Mouse (Mus musculus): ENCODE results near the gene Ap2a2. TPM values are rescaled to one million over a fixed set of nuclear protein-coding genes. Genes with fewer than 3 reads are reported as not detected.
"Not testable (repeated sequence)": the region's sequence is repeated elsewhere in the genome, so short reads cannot be mapped to it uniquely, and the experiment has no call there.

Ap2a2 gene
- polyA plus RNA-seq, 1 experiment from 2014 or later: 67.6 TPM

DNA sequence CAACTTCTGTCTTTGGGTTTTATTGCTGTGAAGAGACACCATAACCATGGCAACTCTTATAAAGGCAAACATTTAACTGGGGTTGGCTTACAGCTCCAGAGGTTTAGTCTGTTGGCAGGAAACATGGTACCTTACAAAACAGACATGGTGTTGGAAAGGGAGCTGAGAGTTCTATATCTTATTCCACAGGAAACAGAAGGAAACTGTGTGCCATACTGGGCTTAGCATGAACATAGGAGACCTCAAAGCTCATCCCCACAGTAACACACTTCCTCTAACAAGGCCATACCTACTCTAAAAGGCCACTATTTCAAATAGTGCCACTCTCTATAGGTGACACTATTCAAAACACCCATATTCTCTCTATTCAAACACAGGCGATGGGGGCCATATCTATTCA, 16.5 kb downstream of the Ap2a2 start:
- H3K27me3 ChIP-seq: no peaks in the 10 kb centered on the region
- 73% methylated on average over 1 of the region's 1 CpGs for WGBS (ENCODE audit: insufficient replicate concordance)
- no peaks in the 10 kb centered on the region for H3K9me3 ChIP-seq (replicated peaks)
- H3K36me3 ChIP-seq (replicated peaks): peaks cover 2% of the 10 kb centered on the region; the same call in 1 of the 2 replicates
- ATAC-seq (ENCODE audit: insufficient read depth): no peak
- no peak overlapping the region for H3K9ac ChIP-seq
- peak overlapping the region; percentile 2; the same call in 1 of the 2 replicates for H3K4me2 ChIP-seq
- H3K27ac ChIP-seq (replicated peaks): peak overlapping the region; percentile 79
- H3K4me3 ChIP-seq (replicated peaks): no peak overlapping the region
- peaks cover 91% of the 10 kb centered on the region for H3K4me1 ChIP-seq (replicated peaks)

- Histone ChIP-seq H3K9ac (no peak overlapping the region), H3K4me1 (replicated peaks) (peaks cover 90% of the 10 kb centered on the region), H3K27me3 (no peaks in the 10 kb centered on the region), H3K4me2 (peak overlapping the region; percentile 2; the same call in 1 of the 2 replicates), H3K9me3 (replicated peaks) (no peaks in the 10 kb centered on the region), H3K27ac (replicated peaks) (peak overlapping the region; percentile 79), H3K4me3 (replicated peaks) (no peak overlapping the region), H3K36me3 (replicated peaks) (peaks cover 2% of the 10 kb centered on the region; the same call in 1 of the 2 replicates)
- no peak for ATAC-seq (ENCODE audit: insufficient read depth)
- WGBS (ENCODE audit: insufficient replicate concordance): 82% methylated on average over 2 of the region's 2 CpGs
Measured at GRCm38 (mm10) chr7:141578943-141579342, 17.0 kb downstream of the Ap2a2 start.

DNA sequence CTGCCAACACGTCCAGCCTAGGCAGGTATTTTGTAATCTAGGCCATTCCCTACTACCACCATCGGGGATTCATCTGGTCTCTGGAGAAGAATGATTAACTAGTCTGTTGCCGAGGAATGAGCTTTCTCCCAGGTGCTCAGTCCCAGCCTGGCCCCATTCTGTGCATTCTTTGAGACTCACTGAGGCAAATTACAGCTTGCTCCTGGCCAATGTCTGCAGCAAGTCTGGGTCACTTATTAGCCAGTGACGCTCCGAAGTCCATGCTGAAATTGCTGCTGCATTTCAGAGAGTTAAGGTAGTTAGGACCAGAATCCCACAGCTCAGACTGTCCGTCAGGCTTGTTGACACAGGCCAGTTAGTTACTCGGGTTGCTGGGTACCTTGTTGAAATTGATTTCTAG, 19.4 kb downstream of the Ap2a2 start:
- Histone ChIP-seq H3K4me1 (replicated peaks) (peaks cover 96% of the 10 kb centered on the region), H3K9ac (no peak overlapping the region), H3K9me3 (replicated peaks) (no peaks in the 10 kb centered on the region), H3K36me3 (replicated peaks) (peaks cover 2% of the 10 kb centered on the region; the same call in 1 of the 2 replicates), H3K4me2 (no peak overlapping the region; the same call in 1 of the 2 replicates), H3K27ac (replicated peaks) (peak overlapping the region; percentile 79), H3K4me3 (replicated peaks) (no peak overlapping the region), H3K27me3 (no peaks in the 10 kb centered on the region)
- 73% methylated on average over 7 of the region's 7 CpGs for WGBS (ENCODE audit: insufficient replicate concordance)
- ATAC-seq (ENCODE audit: insufficient read depth): peak; percentile 17

GRCm38 (mm10) chr7:141584048-141584841, 22.3 kb downstream of the Ap2a2 start:
- WGBS (ENCODE audit: insufficient replicate concordance): 73% methylated on average over 4 of the region's 5 CpGs
- H3K27me3 ChIP-seq: no peaks in the 10 kb centered on the region
- H3K4me1 ChIP-seq (replicated peaks): peaks cover 95% of the 10 kb centered on the region
- H3K36me3 ChIP-seq (replicated peaks): peaks cover 13% of the 10 kb centered on the region
- peak overlapping the region; percentile 65 for H3K4me2 ChIP-seq
- no peak overlapping the region; the same call in 1 of the 2 replicates for H3K9ac ChIP-seq
- H3K27ac ChIP-seq (replicated peaks): peak overlapping the region; percentile 95
- no peaks in the 10 kb centered on the region for H3K9me3 ChIP-seq (replicated peaks)
- ATAC-seq (ENCODE audit: insufficient read depth): no peak
- no peak overlapping the region for H3K4me3 ChIP-seq (replicated peaks)

DNA sequence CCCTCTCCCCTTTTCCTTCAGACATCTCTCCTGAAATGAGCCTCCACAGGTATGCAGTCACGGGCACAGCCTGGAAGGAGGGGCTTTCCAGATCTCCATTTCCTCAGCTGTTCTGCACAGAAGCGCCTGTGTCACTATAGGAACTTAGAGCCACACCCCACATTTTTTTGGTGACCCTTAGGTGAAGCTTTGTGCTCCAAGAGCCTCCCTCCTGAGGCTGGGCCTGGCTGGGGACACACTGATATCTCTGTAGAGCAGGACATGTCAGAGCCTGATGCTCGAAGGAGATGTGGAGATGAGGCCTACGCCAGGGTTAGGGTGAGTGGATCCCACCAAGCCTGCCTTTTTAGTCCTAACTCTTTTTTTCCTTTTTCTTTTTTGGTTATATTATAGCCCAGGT, 23.3 kb downstream of the Ap2a2 start:
- Histone ChIP-seq H3K4me2 (peak overlapping the region; percentile 65), H3K36me3 (replicated peaks) (peaks cover 22% of the 10 kb centered on the region), H3K9me3 (replicated peaks) (no peaks in the 10 kb centered on the region), H3K4me1 (replicated peaks) (peaks cover 86% of the 10 kb centered on the region), H3K27ac (replicated peaks) (peak overlapping the region; percentile 95), H3K4me3 (replicated peaks) (peak overlapping the region; percentile 30), H3K9ac (peak overlapping the region; percentile 61; the same call in 1 of the 2 replicates), H3K27me3 (no peaks in the 10 kb centered on the region)
- ATAC-seq (ENCODE audit: insufficient read depth): peak; percentile 99
- 11% methylated on average over 4 of the region's 4 CpGs for WGBS (ENCODE audit: insufficient replicate concordance)

DNA sequence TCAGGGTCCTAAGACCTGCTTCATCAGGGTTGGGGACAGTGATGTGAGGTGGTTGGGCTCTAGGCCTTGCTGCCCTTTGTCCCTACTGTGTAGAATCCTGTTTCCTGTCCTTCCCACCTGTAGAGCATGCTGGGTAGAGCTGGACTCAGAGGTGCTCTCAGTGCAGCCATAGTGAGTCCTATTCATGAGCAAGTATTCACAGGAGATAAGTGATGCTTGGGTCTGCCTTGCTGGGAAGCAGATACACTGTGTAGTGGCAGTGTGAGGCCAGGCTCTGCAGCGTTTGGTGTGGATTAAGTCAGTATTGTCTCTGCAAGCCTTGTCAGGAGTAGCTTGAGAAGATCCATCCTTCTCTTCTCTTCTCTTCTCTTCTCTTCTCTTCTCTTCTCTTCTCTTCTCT, 23.9 kb downstream of the Ap2a2 start:
- no peaks in the 10 kb centered on the region for H3K27me3 ChIP-seq
- peaks cover 28% of the 10 kb centered on the region for H3K36me3 ChIP-seq (replicated peaks)
- H3K9ac ChIP-seq: peak overlapping the region; percentile 61
- ATAC-seq (ENCODE audit: insufficient read depth): peak; percentile 72
- H3K27ac ChIP-seq (replicated peaks): peak overlapping the region; percentile 95
- H3K9me3 ChIP-seq (replicated peaks): no peaks in the 10 kb centered on the region
- H3K4me1 ChIP-seq (replicated peaks): peaks cover 81% of the 10 kb centered on the region
- H3K4me2 ChIP-seq: peak overlapping the region; percentile 65
- 33% methylated on average over 1 of the region's 1 CpGs for WGBS (ENCODE audit: insufficient replicate concordance)
- H3K4me3 ChIP-seq (replicated peaks): peak overlapping the region; percentile 30

GRCm38 (mm10) chr7:141588890-141589289, 26.9 kb downstream of the Ap2a2 start:
- 85% methylated on average over 6 of the region's 6 CpGs for WGBS (ENCODE audit: insufficient replicate concordance)
- no peaks in the 10 kb centered on the region for H3K9me3 ChIP-seq (replicated peaks)
- H3K27me3 ChIP-seq: no peaks in the 10 kb centered on the region
- no peak for ATAC-seq (ENCODE audit: insufficient read depth)
- H3K27ac ChIP-seq (replicated peaks): peak overlapping the region; percentile 16; the same call in 1 of the 2 replicates
- no peak overlapping the region for H3K4me2 ChIP-seq
- no peak overlapping the region for H3K9ac ChIP-seq
- H3K36me3 ChIP-seq (replicated peaks): peaks cover 45% of the 10 kb centered on the region
- H3K4me3 ChIP-seq (replicated peaks): no peak overlapping the region
- peaks cover 59% of the 10 kb centered on the region for H3K4me1 ChIP-seq (replicated peaks)

- H3K36me3 ChIP-seq (replicated peaks): peaks cover 59% of the 10 kb centered on the region
- not testable (repeated sequence) for H3K27ac ChIP-seq (replicated peaks); H3K27me3 ChIP-seq; H3K9ac ChIP-seq; H3K4me3 ChIP-seq (replicated peaks); ATAC-seq (ENCODE audit: insufficient read depth); H3K4me2 ChIP-seq; H3K9me3 ChIP-seq (replicated peaks)
- WGBS (ENCODE audit: insufficient replicate concordance): 87% methylated on average over 6 of the region's 7 CpGs
- H3K4me1 ChIP-seq (replicated peaks): peaks cover 47% of the 10 kb centered on the region
Measured at GRCm38 (mm10) chr7:141590249-141590648, 28.3 kb downstream of the Ap2a2 start.

- no peak overlapping the region for H3K9ac ChIP-seq
- H3K4me2 ChIP-seq: no peak overlapping the region
- no peak overlapping the region for H3K27ac ChIP-seq (replicated peaks)
- no peak for ATAC-seq (ENCODE audit: insufficient read depth)
- peaks cover 39% of the 10 kb centered on the region for H3K4me1 ChIP-seq (replicated peaks)
- no peak overlapping the region for H3K4me3 ChIP-seq (replicated peaks)
- H3K36me3 ChIP-seq (replicated peaks): peaks cover 64% of the 10 kb centered on the region
- no peaks in the 10 kb centered on the region for H3K27me3 ChIP-seq
- WGBS (ENCODE audit: insufficient replicate concordance): 89% methylated on average over 8 of the region's 8 CpGs
- no peaks in the 10 kb centered on the region for H3K9me3 ChIP-seq (replicated peaks)
Measured at GRCm38 (mm10) chr7:141590959-141591358, 29.0 kb downstream of the Ap2a2 start.

DNA sequence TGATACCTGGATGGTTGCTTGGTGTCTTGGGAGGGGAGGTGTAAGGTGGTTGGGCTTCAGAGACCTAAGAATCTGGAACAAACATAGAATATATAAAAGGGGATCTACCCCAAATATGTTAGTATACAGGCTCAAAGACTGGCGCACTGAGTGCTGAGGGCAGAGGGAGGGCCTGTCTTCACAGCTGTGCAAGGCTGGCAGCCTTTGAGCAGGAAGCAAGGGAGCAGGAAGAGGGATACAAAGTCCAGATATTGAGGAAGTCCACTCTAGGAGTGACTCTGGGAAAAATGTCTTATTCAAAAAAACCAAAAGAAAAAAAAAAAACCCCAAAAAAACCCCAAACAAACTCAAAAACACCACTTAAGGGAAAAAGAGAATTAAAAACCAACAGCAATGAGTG, 30.1 kb downstream of the Ap2a2 start:
- peaks cover 75% of the 10 kb centered on the region for H3K36me3 ChIP-seq (replicated peaks)
- H3K27me3 ChIP-seq: no peaks in the 10 kb centered on the region
- H3K4me2 ChIP-seq: no peak overlapping the region
- ATAC-seq (ENCODE audit: insufficient read depth): no peak
- H3K4me3 ChIP-seq (replicated peaks): no peak overlapping the region
- no peak overlapping the region for H3K9ac ChIP-seq
- 93% methylated on average over 1 of the region's 1 CpGs for WGBS (ENCODE audit: insufficient replicate concordance)
- H3K4me1 ChIP-seq (replicated peaks): peaks cover 28% of the 10 kb centered on the region
- H3K9me3 ChIP-seq (replicated peaks): no peaks in the 10 kb centered on the region
- no peak overlapping the region for H3K27ac ChIP-seq (replicated peaks)

DNA sequence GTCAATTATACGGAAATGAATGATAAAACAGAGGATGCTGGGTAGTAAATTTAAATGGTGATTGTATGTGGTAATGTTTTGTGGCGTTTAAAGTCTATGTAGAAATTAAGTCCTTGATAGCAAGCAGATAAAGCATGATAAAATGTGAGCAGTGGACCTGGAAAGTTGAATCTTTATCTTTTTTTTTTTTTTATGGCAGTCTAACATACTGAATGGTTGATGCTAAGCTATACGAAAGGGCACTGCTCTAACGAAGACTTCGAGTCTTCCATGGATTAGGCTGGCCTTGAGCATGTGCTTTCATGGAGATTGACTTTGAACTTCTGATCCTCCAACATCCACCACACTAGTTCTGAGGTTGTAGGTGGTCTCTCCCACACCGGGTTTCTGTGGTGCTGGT, 31.1 kb downstream of the Ap2a2 start:
- Histone ChIP-seq H3K27ac (replicated peaks) (0 out of 2 replicates have a peak overlapping the region, but pooled peaks have one; percentile 2), H3K9me3 (replicated peaks) (no peaks in the 10 kb centered on the region), H3K4me3 (replicated peaks) (no peak overlapping the region), H3K27me3 (no peaks in the 10 kb centered on the region), H3K4me1 (replicated peaks) (peaks cover 23% of the 10 kb centered on the region), H3K4me2 (no peak overlapping the region), H3K36me3 (replicated peaks) (peaks cover 84% of the 10 kb centered on the region), H3K9ac (no peak overlapping the region)
- 90% methylated on average over 6 of the region's 6 CpGs for WGBS (ENCODE audit: insufficient replicate concordance)
- no peak for ATAC-seq (ENCODE audit: insufficient read depth)

Measured in liver, embryonic 15.5 days (tissue).